In genomic region chr5:103931924-103932323, GRCm38 (mm10) we compare ENCODE assay signal across 5 mouse cellular contexts. TPM values are rescaled to one million over a fixed set of nuclear protein-coding genes. Genes with fewer than 3 reads are reported as not detected.
"Had no signal": no experiment of that assay in that cellular context is flagged by ENCODE, and none has a peak within 500 bp of the region (broad histone marks: within the 10 kb centered on the region; RNA-seq: fewer than 3 reads in every experiment).

No protein-coding gene starts in this region.

RNA-seq across cellular contexts. Expression of gene Hsd17b13, which starts 45.3 kb away (rescaled TPM):
- total RNA-seq: left cerebral cortex, postnatal 4 days; megakaryocyte, adult 5-6 weeks; megakaryocyte-erythroid progenitor cell, adult 5-6 weeks; midbrain, postnatal 0 days; monocyte, adult 5-6 weeks had no signal
